Mouse (Mus musculus) intestine, embryonic 16.5 days (tissue): ENCODE measurements around the gene Cbarp. TPM values are rescaled to one million over a fixed set of nuclear protein-coding genes. Genes with fewer than 3 reads are reported as not detected.
A peak's percentile ranks its signal among the peaks of the same experiment; 100 is the strongest.

Source experiments
- ATAC-seq: fragments of 200-750 bp; cut with Nextera tagmentation; 2 replicates; pipeline ENCODE4 v1.8.0; 2017; ENCODE audit warnings: moderate TSS enrichment, moderate library complexity
- H3K27ac ChIP-seq: fragments of 300-500 bp; sonication (generic); 2 replicates; pipeline ENCODE4 v1.5.1; 2014; ENCODE audit warnings: mild to moderate bottlenecking, low read length
- H3K27me3 ChIP-seq: fragments of 300-500 bp; sonication (generic); replicated peaks from 2 replicates; pipeline ENCODE4 v1.6.1; 2014; ENCODE audit warnings: low read length, control low read depth, mixed read lengths; ENCODE audit not compliant: control insufficient read depth, insufficient read depth
- H3K36me3 ChIP-seq: fragments of 300-500 bp; sonication (generic); 2 replicates; pipeline ENCODE4 v1.6.1; 2014; ENCODE audit warnings: low read length, control low read depth; ENCODE audit not compliant: control insufficient read depth, insufficient read depth
- H3K4me1 ChIP-seq: fragments of 300-500 bp; sonication (generic); 2 replicates; pipeline ENCODE4 v1.6.1; 2014; ENCODE audit warnings: low read length, control low read depth, mixed read lengths; ENCODE audit not compliant: control insufficient read depth, insufficient read depth
- H3K4me2 ChIP-seq: fragments of 300-500 bp; sonication (generic); 2 replicates; pipeline ENCODE4 v1.6.1; 2014; ENCODE audit warnings: low read depth, low read length, control low read depth
- H3K4me3 ChIP-seq: fragments of 300-500 bp; sonication (generic); 2 replicates; pipeline ENCODE4 v1.5.1; 2014; ENCODE audit warnings: mild to moderate bottlenecking, low read length
- H3K9ac ChIP-seq: fragments of 300-500 bp; sonication (generic); 2 replicates; pipeline ENCODE4 v1.6.1; 2014; ENCODE audit warnings: low read depth, low read length
- H3K9me3 ChIP-seq: fragments of 300-500 bp; sonication (generic); 2 replicates; pipeline ENCODE4 v1.6.1; 2016; ENCODE audit warnings: low read length, control low read depth; ENCODE audit not compliant: control insufficient read depth
- WGBS: fragments of 180-500 bp; shearing (Covaris S2); extraction: QIAGEN DNeasy Blood & Tissue Kit; methylation state at CpG from one replicate; pipeline ENCODE4 v1.1.7; 2014; 5-methylcytosine and 5-hydroxymethylcytosine counted together
- polyA plus RNA-seq: library from polyadenylated mRNA; unstranded; fragments of >200 nt; fragmentation: Nextera tagmentation; extraction: Ambion mirVana; gene quantifications from 2 replicates; pipeline ENCODE4 v1.2.1, GENCODE M21; 2015

The Cbarp gene
- polyA plus RNA-seq, 1 experiment from 2014 or later = 5.1 TPM

GRCm38 (mm10) chr10:80152071-80152872, 11.6 kb upstream of the Cbarp start:
- Histone ChIP-seq H3K9me3 (no peaks in the 10 kb centered on the region), H3K27ac (peak overlapping the region; percentile 99), H3K27me3 (no peaks in the 10 kb centered on the region), H3K4me2 (peak overlapping the region; percentile 83), H3K36me3 (peaks cover 30% of the 10 kb centered on the region), H3K4me1 (peaks cover 63% of the 10 kb centered on the region), H3K4me3 (peak overlapping the region; percentile 96), H3K9ac (peak overlapping the region; percentile 98)
- WGBS = 3% methylated on average over 15 of the region's 15 CpGs
- ATAC-seq = no peak

- no peak for ATAC-seq
- peak overlapping the region; percentile 83 for H3K4me2 ChIP-seq
- H3K27ac ChIP-seq = peak overlapping the region; percentile 99
- H3K27me3 ChIP-seq = no peaks in the 10 kb centered on the region
- peak overlapping the region; percentile 96 for H3K4me3 ChIP-seq
- peaks cover 63% of the 10 kb centered on the region for H3K4me1 ChIP-seq
- peak overlapping the region; percentile 98 for H3K9ac ChIP-seq
- under 1% methylated on average over 26 of the region's 26 CpGs for WGBS
- H3K36me3 ChIP-seq = peaks cover 27% of the 10 kb centered on the region
- no peaks in the 10 kb centered on the region for H3K9me3 ChIP-seq
These were observed 10.8 kb upstream of the Cbarp start for GRCm38 (mm10) chr10:80151211-80152034.

DNA sequence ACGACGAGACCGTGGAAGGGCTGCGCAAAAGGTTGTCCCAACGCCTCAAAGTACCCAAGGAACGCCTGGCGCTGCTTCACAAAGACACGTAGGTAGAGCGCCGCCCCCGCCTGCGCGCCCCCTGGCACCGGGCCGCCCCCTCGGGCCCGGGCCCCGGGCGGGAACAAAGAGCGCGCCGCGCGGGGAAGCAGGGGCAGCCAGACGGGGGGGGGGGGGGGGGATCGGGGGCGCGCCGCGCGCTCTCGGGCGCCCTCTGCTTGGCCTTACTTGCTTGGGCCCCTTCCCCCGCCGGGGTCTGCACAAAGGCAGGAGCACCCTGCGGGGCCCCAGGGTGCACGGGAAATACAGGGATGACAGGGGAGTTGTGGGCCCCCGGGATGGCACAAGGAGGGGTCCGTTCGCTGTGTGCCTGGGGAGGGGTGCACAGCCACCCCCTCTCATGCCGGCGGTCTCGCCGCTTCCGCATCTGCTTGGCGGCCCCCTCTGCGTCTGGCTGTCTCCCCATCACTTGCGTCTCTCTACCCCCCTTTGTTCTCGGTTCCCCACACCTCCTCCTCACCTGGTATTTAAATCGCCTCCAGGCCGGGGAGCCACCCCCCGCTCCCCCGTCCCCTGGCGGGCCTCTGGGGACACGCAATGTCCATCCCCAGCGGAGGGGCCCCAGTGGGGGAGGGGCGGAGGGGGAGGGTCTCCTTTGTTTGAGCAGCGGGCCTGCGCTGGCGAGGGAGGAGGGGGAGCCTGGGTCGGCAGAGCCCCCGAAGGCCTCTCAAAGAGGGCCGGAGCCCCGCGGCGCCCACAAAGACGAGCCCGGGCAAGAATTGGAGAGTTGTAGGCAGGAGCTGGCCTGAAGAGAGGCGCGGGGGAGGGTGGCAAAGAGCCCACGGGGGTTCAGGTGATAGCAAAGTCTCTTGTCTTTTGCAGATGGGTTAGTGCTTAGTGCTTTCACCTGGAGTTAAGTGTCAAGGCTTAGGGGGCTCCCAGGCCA, 9.9 kb upstream of the Cbarp start:
- H3K4me3 ChIP-seq = peak overlapping the region; percentile 96
- H3K9me3 ChIP-seq = no peaks in the 10 kb centered on the region
- H3K4me1 ChIP-seq = peaks cover 66% of the 10 kb centered on the region
- under 1% methylated on average over 52 of the region's 71 CpGs for WGBS
- H3K36me3 ChIP-seq = peaks cover 30% of the 10 kb centered on the region
- ATAC-seq = no peak
- peak overlapping the region; percentile 98 for H3K9ac ChIP-seq
- no peaks in the 10 kb centered on the region for H3K27me3 ChIP-seq
- peak overlapping the region; percentile 83 for H3K4me2 ChIP-seq
- peak overlapping the region; percentile 99 for H3K27ac ChIP-seq

DNA sequence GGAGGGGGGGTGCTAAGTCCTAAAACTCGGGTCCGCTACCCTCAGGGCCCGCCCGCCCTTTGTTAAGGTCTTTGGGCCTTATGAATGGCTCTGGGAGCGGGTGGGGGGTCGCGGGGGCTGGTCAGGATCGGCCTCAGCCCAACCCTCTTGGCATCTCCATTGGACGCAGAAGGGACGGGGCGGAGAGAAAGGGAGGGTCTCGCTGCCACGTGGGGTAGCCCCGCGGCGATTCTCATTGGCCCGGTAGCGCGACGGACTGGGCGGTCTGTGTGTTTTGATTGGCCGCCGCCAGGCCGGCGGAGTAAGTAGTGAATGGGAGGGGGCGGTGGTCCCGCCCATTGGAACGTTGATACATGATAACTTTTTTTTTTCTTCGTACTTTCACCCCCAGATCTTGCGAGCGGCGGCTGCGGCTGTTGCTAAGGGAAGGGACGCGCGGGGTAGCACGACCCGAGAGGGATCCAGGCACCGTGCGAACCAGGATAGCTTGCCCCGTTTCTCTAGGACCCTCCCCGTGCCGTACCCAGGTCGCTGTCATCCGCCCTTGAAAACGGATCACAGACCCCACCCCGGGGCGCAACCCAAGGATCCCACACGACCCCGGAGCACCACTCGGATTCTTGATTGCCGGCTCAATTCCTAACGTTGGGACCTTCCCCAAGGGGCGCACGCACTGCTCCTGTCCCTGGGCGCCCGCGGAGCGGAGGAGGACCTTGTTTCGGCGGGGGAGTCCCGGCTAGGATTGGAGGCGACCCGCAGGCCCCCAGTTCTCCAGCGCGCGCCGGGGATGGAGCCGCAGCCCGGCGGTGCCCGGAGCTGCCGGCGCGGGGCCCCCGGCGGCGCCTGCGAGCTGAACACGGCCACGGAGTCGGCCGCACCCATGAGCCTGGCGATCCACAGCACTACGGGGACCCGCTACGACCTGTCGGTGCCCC, 8.9 kb upstream of the Cbarp start:
- Histone ChIP-seq H3K27ac (peak overlapping the region; percentile 100), H3K4me3 (peak overlapping the region; percentile 96), H3K4me2 (peak overlapping the region; percentile 83), H3K4me1 (peaks cover 64% of the 10 kb centered on the region), H3K9me3 (no peaks in the 10 kb centered on the region), H3K9ac (peak overlapping the region; percentile 98), H3K36me3 (peaks cover 26% of the 10 kb centered on the region), H3K27me3 (no peaks in the 10 kb centered on the region)
- ATAC-seq = peak; percentile 72
- under 1% methylated on average over 88 of the region's 88 CpGs for WGBS

DNA sequence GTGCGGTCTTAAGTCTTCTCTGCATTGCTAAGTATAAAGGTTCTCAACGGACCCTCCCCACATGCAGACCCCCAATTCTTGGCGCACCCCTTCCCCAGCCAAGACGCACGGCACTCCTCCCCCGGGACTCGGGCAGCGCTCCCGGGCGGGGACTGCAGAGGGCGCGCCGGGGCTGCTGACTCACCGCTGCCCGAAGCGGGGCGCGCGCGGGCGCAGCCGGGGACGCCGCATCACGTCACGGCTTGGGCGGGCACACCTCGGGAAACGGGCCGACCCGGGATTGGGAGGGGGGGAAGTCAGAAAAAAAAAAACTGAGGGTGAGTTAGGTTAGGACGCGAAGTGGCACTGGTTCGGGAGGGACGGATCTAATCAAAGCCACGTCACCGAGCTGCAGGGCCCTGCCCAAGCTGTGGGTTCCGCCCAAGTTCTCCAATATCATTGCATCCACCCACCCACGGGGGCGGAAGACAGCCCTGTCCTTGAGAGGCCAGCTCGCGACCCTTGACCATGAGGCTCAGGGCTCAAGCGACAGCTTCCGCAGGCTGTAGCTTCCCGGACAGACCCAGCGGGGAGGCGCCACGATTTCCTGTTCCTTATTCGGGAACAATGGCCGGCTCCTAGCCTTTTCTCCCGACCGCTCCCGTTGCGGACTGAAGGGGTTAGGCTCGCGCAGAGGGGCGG, 8.1 kb upstream of the Cbarp start:
- H3K9ac ChIP-seq = peak overlapping the region; percentile 87
- peak overlapping the region; percentile 100 for H3K27ac ChIP-seq
- peak; percentile 54 for ATAC-seq
- no peaks in the 10 kb centered on the region for H3K9me3 ChIP-seq
- peaks cover 23% of the 10 kb centered on the region for H3K36me3 ChIP-seq
- H3K4me2 ChIP-seq = peak overlapping the region; percentile 56
- peak overlapping the region; percentile 96 for H3K4me3 ChIP-seq
- peaks cover 62% of the 10 kb centered on the region for H3K4me1 ChIP-seq
- H3K27me3 ChIP-seq = no peaks in the 10 kb centered on the region
- WGBS = under 1% methylated on average over 56 of the region's 57 CpGs

DNA sequence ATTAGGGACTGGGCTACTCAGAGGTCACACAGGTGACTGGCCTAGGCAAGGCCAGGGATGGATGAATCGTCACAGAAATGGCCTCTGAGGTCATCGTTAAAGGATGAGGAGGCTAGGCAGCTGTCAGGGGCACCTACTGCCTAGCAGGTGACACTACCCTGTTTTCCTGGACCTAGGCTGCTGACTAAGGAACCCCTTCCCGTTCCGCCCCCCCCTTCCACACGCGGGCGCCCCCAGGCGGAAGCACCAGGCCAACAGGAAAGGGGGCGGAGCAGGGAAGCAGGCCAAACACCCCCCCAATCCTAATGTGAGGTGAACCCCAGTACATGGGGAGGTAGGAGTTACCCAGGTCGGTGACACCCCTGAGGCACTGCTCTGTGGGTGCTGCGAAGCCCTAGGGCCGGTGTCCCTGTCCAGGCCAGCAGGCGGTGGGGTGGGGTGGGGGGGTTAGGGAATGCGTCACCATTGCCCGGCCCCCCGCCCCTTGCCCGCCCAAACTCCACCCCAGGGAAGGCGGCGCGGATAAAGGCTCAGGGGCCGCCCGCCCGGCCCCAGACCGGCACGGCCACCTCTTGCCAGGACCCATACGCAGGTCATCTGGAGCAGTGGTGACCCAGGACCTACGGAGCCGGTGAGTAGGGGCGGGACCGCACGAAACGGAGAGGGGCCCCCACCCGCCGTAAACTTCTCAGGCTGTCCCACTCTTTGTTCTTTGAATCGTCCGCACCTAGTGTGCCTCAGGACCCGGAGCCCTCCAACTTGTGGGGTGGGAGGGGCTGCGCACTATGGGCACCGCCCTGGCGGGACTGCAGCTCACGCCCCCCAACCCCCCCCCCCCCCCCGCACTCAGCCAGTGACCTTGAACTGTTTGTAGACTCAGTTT, 7.3 kb upstream of the Cbarp start, which contains the start of gene Midn:
Gene Midn, plus strand, starts transcription at position 554 of the 883 bp plus-strand sequence.
- peak within 1 kb of the TSS; percentile 100 for H3K27ac ChIP-seq
- no peaks in the 10 kb centered on the region for H3K9me3 ChIP-seq
- peaks cover 19% of the 10 kb centered on the region for H3K36me3 ChIP-seq
- peak; percentile 54 for ATAC-seq
- no peaks in the 10 kb centered on the region for H3K27me3 ChIP-seq
- H3K4me1 ChIP-seq = peaks cover 60% of the 10 kb centered on the region
- under 1% methylated on average over 36 of the region's 42 CpGs for WGBS
- H3K9ac ChIP-seq = peak within 1 kb of the TSS; percentile 87
- peak within 1 kb of the TSS; percentile 96 for H3K4me3 ChIP-seq
- H3K4me2 ChIP-seq = peak within 1 kb of the TSS; percentile 56

- WGBS = 60% methylated on average over 5 of the region's 5 CpGs
- Histone ChIP-seq H3K27me3 (no peaks in the 10 kb centered on the region), H3K27ac (peak overlapping the region; percentile 100), H3K4me2 (peak overlapping the region; percentile 56), H3K36me3 (peaks cover 19% of the 10 kb centered on the region), H3K9me3 (no peaks in the 10 kb centered on the region), H3K4me1 (peaks cover 57% of the 10 kb centered on the region), H3K9ac (peak overlapping the region; percentile 87), H3K4me3 (peak overlapping the region; percentile 96)
- ATAC-seq = no peak
These were observed 6.6 kb upstream of the Cbarp start for GRCm38 (mm10) chr10:80147146-80147718.
